Mouse (Mus musculus) lung, postnatal 14 days (tissue): ENCODE measurements at regions not wholly inside any gene's neighbourhood (a gene's known extent, or its start where the extent isn't known, plus 50 kb on each side); places are given as distances from the start of the nearest gene placed in this dataset.

Experiments
- DNase-seq: peaks from one replicate; pipeline ENCODE4 v3.0.0; 2021

DNA sequence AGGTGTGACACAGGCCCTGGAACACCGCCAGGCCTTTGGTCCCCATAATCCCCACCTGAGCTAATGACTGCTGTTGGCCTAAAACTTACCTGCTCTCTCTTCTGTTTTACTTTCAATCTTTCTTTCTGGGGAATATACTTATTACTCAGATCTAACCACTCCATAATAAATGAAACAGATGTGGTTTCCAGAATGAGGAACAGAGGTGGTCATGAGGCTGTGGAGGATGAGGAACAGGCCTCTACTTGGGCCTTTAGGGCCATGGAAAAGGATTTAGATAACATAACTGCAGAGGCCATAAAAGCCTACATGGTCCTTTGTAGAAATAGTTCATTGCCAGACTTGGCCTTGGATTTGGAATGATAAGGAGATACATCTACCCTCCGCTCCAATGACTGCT lies 74.1 kb downstream of the B3gnt5 start:
- no peak for DNase-seq

DNA sequence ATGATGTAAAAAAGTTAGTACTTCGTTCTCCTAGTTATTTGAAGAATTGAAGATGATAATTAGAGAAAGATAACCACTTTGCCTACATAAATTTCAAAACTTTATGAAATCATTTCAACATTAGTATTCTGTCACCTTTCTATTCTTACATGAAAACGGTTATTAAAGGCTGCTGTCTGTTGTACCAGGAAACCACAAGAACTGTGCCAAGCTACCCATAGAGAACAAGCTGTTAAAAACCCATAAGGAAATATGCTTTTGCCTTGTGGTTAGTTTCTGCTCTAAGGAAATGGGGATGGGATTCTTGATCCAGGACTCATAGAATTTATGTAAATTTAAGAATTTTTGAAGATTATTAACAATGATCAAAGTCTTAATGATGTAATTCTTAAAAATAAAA lies 74.7 kb downstream of the B3gnt5 start:
- DNase-seq: no peak

DNA sequence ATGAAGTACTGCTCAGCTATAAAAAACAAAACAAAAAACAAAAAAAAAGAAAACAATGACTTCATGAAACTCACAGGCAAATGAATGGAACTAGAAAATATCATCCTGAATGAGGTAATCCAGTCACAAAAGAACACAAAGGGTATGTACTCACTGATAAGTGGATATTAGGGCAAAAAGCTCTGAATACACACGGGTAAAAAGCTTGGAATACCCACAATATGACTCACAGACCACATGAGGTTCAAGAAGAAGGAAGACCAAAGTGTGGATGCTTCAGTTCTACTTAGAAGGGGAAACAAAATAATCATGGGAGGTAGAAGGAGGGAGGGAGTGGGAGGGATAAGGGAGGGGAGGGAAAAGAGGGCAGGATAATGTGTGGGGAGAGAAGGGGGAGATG lies 79.8 kb downstream of the B3gnt5 start:
- no peak for DNase-seq

DNA sequence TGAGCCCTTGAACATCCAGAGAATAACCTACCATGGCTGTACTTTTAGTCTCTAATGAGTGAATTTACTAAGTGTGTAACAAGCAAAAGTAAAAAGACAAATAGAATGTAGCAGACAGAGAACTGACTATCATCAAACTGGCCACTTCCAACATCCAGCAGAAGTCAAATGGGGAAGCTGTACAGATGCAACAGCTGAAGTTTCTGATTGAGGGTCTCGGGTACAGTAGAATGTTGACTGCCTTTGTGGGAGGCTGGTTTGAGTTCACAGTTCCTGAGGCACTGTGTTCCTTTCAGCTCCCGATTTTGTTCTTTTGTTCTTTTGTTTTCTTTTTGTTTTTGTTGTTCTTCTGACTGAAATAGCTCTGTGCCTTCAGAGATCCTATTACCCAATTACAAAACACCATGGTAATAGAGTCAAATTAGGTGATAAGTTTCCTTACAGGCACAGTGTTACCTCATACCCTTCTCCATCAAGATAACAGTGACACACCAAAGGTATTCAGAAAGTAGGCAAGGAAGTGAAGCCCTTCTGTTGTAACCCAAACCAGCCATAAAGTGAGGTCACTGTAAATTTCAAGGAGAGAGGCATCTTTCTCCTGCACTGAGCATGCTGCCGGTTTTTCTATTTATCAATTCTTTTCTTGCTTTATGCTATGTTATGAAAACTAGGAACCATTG lies 82.5 kb downstream of the B3gnt5 start:
- DNase-seq: no peak

DNA sequence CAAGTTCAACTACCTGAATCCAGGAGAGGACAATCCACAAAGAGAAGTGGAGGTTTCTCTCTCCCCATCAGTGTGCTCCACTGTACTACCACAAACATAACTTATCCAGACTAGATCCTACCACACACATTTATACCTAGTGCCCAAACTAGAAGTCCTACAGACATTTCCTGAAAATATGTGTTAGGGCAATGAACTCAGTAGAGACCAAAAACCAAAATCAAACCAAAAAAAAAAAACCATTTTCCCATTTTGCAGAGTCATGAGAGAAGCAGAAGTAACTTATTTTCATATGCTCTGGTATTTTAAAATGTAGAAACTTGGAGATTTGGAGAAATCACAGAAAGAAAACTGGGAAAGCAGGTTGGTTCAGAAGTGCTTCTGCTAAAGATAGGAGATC lies 83.7 kb downstream of the B3gnt5 start:
- no peak for DNase-seq

DNA sequence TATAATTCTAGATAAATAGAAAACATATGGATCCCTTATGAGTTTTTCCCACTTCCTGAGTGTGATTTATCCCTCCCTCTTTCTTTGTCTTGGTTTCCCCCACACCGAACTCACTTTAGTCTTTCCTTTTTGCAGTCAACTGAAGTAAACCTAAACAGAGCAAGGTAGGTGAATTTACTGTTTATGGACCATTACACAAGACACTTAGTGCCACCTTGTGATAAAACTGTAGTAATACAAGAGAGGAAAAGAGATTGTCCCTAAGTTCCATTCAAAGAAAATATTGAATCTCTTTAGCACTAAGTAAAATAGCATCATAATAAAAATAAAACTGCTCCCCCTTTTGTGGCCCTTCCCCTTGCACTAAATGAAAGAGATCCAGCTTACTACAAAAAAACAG lies 88.4 kb downstream of the B3gnt5 start:
- no peak for DNase-seq

DNA sequence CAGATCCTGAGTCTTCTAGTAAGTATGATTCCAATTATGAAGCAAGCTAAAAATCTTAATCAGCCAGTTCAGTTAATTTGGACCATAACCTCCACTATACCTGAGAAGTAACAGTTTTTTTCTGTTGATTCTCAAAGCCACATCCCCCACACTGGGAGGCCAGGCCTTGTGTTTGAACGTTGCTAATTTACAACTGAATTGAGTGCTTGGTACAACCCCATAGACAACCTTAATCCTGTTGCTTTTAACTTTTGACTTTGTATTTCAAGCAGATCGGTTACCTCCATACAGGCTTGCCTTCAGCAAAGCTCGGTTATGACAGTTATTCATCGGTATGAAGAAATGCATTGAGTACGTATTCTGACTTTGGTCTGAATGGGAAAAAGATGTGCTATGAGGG lies 105.3 kb downstream of the B3gnt5 start:
- DNase-seq: no peak

DNA sequence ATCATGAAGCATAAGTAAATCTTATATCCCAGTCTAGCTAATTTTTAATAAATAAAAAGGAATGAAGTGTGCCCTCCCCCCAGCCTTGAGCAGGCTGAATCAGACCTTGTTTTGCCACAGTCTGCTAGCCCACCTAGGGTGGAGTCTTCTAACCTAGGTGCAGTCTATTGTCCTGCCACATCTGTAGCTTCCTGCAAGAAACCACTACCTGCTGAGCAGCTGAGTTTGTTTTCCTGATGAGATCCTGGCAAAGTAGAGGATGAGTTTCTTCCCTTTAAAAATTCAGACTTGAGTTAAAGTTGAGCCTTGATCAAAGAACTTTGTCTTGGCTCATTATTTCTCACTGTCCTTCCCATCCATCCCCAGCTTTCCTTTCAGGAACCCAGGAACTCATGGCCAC lies 105.9 kb downstream of the B3gnt5 start:
- no peak for DNase-seq

DNA sequence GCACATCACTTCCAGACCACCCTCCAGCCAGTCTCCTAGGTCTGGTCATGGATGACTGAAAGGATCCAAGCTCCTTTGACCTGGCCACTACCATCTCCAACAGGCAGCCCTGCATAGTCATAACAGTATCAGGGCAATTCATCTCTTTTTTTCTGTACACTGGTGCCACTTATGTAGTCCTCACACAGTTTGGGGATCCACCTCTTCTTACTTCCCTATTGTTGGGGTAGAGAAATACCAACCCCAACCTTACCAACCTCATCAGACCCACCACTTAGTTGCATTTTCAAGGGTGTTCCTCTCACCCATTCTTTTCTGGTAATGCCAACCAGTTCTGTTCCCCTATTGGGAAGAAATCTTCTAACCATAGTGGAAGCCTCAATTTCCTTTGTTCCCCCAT lies 109.4 kb downstream of the B3gnt5 start:
- DNase-seq: no peak

DNA sequence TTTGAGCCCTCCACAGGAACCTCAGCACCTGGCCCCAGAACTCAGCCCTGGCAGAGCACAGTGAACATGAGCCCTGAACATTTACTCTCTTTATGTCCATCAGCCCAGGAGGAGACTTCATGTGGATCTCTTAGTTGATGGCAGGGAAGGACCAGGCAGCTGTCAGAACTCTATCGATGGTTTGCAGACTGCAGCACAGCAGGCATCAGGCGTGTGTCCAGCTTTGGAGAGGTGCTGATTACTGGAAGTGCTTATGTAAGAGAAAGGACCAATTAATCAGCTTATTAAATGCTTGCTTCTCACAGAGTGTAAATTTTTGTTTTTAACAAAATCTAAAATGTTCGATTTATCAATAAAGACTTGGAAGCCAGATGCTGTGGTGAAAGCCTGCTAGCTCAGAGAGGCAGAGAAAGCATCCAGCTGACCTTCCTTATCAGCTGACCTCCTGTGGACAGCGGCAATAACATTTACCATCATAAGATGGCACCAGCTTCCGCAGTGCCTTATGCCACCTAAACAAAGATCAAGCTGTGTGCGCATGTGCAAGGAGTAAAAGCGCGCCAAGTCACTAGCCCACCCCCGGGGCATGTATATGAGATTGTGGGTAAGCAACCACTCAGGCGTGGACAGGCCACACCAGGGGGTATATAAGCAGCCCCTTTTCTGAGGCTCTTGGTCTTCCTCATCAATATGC lies 105.8 kb downstream of the Klhl6 start:
- no peak for DNase-seq

DNA sequence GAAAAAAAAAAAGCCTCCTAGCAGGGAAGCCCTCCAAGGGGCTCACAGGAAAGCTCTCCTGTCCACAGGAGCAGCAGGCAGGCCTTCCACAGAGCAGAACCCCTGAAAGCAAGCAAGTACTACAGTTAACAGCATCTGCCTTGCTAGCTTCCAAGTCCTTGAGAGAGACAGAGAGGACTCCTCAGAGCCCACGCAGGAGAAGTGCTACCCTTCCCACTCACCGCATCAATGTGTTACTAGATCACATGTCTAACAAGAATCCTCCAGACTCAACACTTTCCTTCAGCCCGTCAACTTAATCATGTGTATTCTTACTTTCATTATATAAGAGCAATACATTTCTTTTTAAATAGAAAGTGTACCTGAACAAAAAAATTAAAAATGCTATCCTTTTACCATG lies 99.9 kb downstream of the Klhl6 start:
- DNase-seq: no peak

DNA sequence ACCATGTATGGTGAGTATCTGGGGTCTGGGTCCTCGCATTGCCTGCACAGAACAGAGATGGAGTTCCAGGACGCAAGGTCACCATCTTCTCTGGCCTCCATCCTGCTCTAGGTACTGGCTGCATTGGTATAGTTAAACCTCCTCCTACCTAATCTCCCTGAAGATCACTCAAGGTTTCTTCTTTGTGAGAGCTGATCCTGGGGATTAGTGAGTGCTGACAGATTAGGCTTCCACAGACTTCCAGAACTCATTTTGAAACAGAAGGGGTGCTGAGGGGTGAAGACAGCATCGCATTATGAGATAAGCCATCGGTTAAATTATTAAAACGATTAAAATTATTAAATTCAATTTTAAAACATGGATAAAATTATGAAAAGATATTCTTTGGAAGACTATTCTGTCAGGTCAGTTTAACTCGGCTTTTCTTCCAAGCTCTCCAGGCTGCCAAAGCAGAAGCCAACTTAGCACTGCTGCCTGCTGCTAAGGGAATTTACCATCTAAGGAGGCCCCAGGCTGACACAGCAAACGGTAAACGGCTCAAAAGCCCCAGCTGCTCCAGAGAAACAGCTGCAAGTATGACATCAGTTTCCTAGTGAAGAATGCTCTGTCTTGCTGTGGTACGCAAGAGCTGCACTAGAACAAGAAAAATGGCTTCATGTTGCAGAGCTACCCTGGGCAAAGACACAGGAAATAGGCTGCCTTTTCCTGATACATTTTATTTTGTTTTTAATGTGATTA lies 98.9 kb downstream of the Klhl6 start:
- peak; percentile 17 for DNase-seq

DNA sequence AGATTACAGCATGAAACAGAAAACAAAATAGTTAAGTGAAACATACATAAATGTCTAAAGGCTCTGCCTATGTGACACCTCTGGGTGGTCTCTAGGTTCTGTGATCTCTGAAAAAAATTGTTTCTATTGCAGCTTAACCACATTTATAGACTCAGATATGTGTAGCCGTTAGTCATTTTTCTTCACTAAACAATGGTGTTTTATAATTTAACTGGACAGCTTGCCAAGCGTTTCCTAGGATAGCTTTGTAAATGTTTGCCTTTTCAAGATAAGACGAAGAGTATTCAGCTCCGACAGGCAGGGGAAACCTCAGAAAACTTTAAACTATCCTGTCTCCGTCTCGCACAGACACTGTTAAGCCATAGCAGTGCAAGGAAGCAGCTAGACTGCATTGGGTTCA lies 98.3 kb downstream of the Klhl6 start:
- no peak for DNase-seq

DNA sequence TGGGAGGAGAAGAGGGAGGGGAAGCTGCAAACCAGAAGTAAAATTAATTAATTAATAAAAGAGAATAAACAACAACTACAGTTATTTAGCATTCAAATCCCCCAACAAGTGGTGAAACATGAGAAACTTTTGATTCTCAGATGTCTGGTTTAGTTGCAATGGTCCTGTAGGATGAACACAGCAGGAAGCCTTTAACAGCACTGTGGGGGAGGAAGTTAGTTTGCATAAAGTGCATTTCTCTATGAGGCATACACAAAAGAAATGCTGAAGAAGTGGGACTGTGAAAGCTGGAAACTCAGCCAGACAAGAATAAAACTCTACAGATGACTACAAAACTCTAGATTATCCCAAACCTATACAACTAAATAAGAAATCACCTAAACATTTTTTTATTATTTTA lies 96.2 kb downstream of the Klhl6 start:
- no peak for DNase-seq

DNA sequence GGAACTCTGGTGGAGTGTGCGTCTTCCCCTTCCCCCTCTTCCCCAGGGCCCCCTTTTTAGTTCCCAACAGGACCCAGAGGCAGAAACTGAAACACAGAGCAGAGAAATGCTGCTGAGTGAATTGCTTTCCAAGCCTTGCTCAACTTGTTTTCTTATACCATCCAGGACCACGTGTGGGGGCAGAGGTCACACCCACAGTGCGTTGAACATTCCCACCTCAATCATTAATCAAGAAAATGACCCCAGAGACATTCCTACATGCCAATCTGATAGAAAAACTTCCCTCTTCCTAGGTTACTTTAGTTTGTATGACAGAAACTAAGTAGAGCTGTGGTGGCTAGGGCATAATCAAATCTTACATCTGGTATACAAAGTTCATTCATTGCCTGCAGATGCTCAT lies 93.3 kb downstream of the Klhl6 start:
- no peak for DNase-seq

DNA sequence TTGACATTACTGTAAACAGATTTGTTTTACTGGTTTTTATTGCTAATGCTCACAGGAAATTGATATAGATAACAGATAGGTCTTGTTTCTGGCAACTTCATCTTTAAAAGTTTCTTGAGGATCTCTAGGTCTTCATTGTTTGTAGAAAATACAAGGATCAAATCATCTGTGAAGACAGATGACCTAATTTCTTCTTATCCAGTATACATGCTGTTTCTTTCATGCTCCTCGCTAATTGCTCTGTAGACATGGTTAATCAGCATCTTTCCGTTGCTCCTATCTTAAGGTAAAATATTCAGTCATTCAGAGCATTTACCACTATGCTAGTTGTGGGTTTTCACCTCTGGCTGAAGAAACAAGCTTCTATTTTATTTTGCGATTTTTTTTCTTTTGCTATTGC lies 91.4 kb downstream of the Klhl6 start:
- DNase-seq: no peak

DNA sequence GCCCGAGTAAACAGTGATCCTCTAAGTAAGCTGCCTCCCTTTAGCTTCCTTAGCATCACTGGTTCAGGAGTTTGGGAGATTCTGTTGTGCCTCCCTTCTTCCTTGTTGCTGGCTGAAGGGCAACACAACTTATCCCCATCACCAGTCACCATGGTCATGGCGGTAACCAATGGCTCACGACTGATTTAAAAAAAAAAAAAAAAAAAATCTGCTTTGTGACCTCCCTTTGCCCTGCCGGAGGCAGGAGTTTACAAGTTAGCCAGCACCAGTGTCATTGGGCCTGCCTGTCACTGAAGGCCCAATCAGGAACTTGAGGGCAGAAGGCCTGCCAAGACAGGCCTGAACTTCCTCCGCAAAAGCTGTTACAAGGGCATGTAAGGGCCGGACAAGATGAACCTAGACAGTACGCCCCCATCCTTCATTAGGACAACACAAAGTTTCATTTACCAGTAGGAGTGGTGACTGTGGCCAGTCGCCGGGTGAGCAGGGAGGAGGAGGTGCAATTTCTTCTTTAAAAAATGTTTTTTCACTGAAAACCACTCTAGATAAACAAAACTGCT lies 88.3 kb downstream of the Klhl6 start:
- DNase-seq: no peak
